Mouse (Mus musculus) small intestine, adult 2 months (tissue): Measurements from ENCODE around the gene Fli1.

ENCODE experiments used
- CTCF ChIP-seq: fragments of 200-500 bp; IDR thresholded peaks from 2 replicates; pipeline ENCODE4 v1.5.1; 2012; ENCODE audit warnings: low read depth, mild to moderate bottlenecking, control low read depth, inconsistent platforms, low read length, moderate library complexity, mixed read lengths; ENCODE audit not compliant: insufficient replicate concordance, insufficient read length; ENCODE audit errors: extremely low read depth
- POLR2A ChIP-seq: fragments of 200-500 bp; IDR thresholded peaks from 2 replicates; pipeline ENCODE4 v1.6.1; 2012; ENCODE audit warnings: low read depth, mild to moderate bottlenecking, control low read depth, inconsistent platforms, low read length, moderate library complexity

- TF ChIP-seq POLR2A (no peak), CTCF (no peak)
Observed at GRCm38 (mm10) chr9:32527329-32527728, 15.3 kb downstream of the Fli1 start.
